Mouse (Mus musculus) kidney, postnatal 36 days (tissue): ENCODE results near the gene Dnm3.

Source experiments
- DNase-seq, 2 experiments: peaks; one replicate each; pipeline ENCODE4 v3.0.0; 2021 to 2022; ENCODE audit warnings: mixed read lengths in 2 of 2

The Dnm3 gene

GRCm38 (mm10) chr1:162206998-162207707 lies 270.7 kb downstream of the Dnm3 start:
- DNase-seq, result peak in 1 of 2 experiments; percentile 40

- no peak for DNase-seq
These were observed 275.1 kb downstream of the Dnm3 start for GRCm38 (mm10) chr1:162202465-162203348.

GRCm38 (mm10) chr1:162200446-162200845 lies 277.4 kb downstream of the Dnm3 start:
- DNase-seq, result no peak

- no peak for DNase-seq
These were observed 280.8 kb downstream of the Dnm3 start for GRCm38 (mm10) chr1:162196812-162197680.

GRCm38 (mm10) chr1:162188744-162189143 lies 289.1 kb downstream of the Dnm3 start:
- no peak for DNase-seq

- no peak for DNase-seq
These were observed 290.3 kb downstream of the Dnm3 start for GRCm38 (mm10) chr1:162187352-162188120.

GRCm38 (mm10) chr1:162186470-162187351 lies 291.1 kb downstream of the Dnm3 start:
- no peak for DNase-seq

GRCm38 (mm10) chr1:162184003-162184748 lies 293.7 kb downstream of the Dnm3 start:
- peak in 1 of 2 experiments; percentile 67 for DNase-seq

GRCm38 (mm10) chr1:162183438-162183837 lies 294.4 kb downstream of the Dnm3 start:
- no peak for DNase-seq

- no peak for DNase-seq
These were observed 296.5 kb downstream of the Dnm3 start for GRCm38 (mm10) chr1:162181187-162181975.

GRCm38 (mm10) chr1:162180451-162180850 lies 297.4 kb downstream of the Dnm3 start:
- DNase-seq, result peak; percentile 36 to 47

- DNase-seq, result no peak
These were observed 298.4 kb downstream of the Dnm3 start for GRCm38 (mm10) chr1:162179401-162179800.

- DNase-seq, result no peak
These were observed 305.0 kb downstream of the Dnm3 start for GRCm38 (mm10) chr1:162172806-162173205.

- DNase-seq, result no peak
These were observed 313.9 kb downstream of the Dnm3 start for GRCm38 (mm10) chr1:162163687-162164484.

GRCm38 (mm10) chr1:162162677-162163076 lies 315.2 kb downstream of the Dnm3 start:
- DNase-seq, result no peak

- no peak for DNase-seq
These were observed 315.6 kb downstream of the Dnm3 start for GRCm38 (mm10) chr1:162162249-162162648.

- no peak for DNase-seq
These were observed 317.1 kb downstream of the Dnm3 start for GRCm38 (mm10) chr1:162160718-162161117.

- no peak for DNase-seq
These were observed 319.3 kb downstream of the Dnm3 start for GRCm38 (mm10) chr1:162158486-162158885.

- no peak for DNase-seq
These were observed 320.2 kb downstream of the Dnm3 start for GRCm38 (mm10) chr1:162157659-162158058.
